Mouse (Mus musculus) liver, embryonic 14.5 days (tissue): ENCODE data around the gene Dennd4a.

Experiments
- CTCF ChIP-seq: IDR thresholded peaks from 2 replicates; pipeline ENCODE4 v1.5.1; 2016; ENCODE audit warnings: antibody characterized with exemption, low read depth, control low read depth
- EP300 ChIP-seq: IDR thresholded peaks from 2 replicates; pipeline ENCODE4 v1.6.1; 2016; ENCODE audit warnings: antibody characterized with exemption, low read depth

- TF ChIP-seq CTCF (no peak), EP300 (no peak)
Measured at GRCm38 (mm10) chr9:64914629-64915028, 103.5 kb downstream of the Dennd4a start.
